Mouse (Mus musculus): ENCODE results near the gene Saxo2. TPM values are rescaled to one million over a fixed set of nuclear protein-coding genes. Genes with fewer than 3 reads are reported as not detected.
A peak's percentile ranks its signal among the peaks of the same experiment; 100 is the strongest.

Gene Saxo2
- polyA plus RNA-seq (2017; shearing (Covaris generic)): not detected

- peak; percentile 98 for ATAC-seq
These were observed at the start of gene Saxo2, which contains the start of gene Efl1 for GRCm38 (mm10) chr7:82648353-82649080. Saxo2 (minus strand) TSS chr7:82648528. Efl1 (plus strand) TSS chr7:82648614.

GRCm38 (mm10) chr7:82697668-82698067 is 49.3 kb upstream of the Saxo2 start:
- ATAC-seq: no peak

- ATAC-seq: peak; percentile 82
These were observed 42.9 kb upstream of the Saxo2 start for GRCm38 (mm10) chr7:82691021-82691738.

- no peak for ATAC-seq
These were observed 40.4 kb upstream of the Saxo2 start for GRCm38 (mm10) chr7:82688736-82689135.

GRCm38 (mm10) chr7:82679901-82680300 is 31.6 kb upstream of the Saxo2 start:
- no peak for ATAC-seq

GRCm38 (mm10) chr7:82676834-82677233 is 28.5 kb upstream of the Saxo2 start:
- ATAC-seq: no peak

- no peak for ATAC-seq
These were observed 27.7 kb upstream of the Saxo2 start for GRCm38 (mm10) chr7:82676001-82676400.

- ATAC-seq: no peak
These were observed 16.3 kb upstream of the Saxo2 start for GRCm38 (mm10) chr7:82664604-82665003.

- peak; percentile 57 for ATAC-seq
These were observed 735 bp upstream of the Saxo2 start for GRCm38 (mm10) chr7:82649081-82649445.

GRCm38 (mm10) chr7:82647909-82648308 is 419 bp downstream of the Saxo2 start:
- no peak for ATAC-seq

GRCm38 (mm10) chr7:82647183-82647582 is 1.1 kb downstream of the Saxo2 start:
- no peak for ATAC-seq

- ATAC-seq: no peak
These were observed 23.0 kb downstream of the Saxo2 start for GRCm38 (mm10) chr7:82625342-82625741.

GRCm38 (mm10) chr7:82609629-82610028 is 38.7 kb downstream of the Saxo2 start:
- no peak for ATAC-seq

GRCm38 (mm10) chr7:82605425-82605824 is 42.9 kb downstream of the Saxo2 start:
- ATAC-seq: no peak

GRCm38 (mm10) chr7:82602008-82602407 is 46.3 kb downstream of the Saxo2 start:
- no peak for ATAC-seq

- ATAC-seq: no peak
These were observed 57.4 kb downstream of the Saxo2 start for GRCm38 (mm10) chr7:82590931-82591330.

Other genes with a start within 250 kb of the Saxo2 start
- gene Efl1, start 86 bp upstream of the Saxo2 start, polyA plus RNA-seq (2017; shearing (Covaris generic)): 10 to 100 TPM; 41.5 to 57.0 TPM
- 1 to 10 TPM; 1.8 to 2.9 TPM for gene Mex3b, start 218.8 kb upstream of the Saxo2 start, polyA plus RNA-seq (2017; shearing (Covaris generic))